Mouse (Mus musculus) neural tube, embryonic 14.5 days (tissue): ENCODE results near the gene Mapkap1. TPM values are rescaled to one million over a fixed set of nuclear protein-coding genes. Genes with fewer than 3 reads are reported as not detected.
A peak's percentile ranks its signal among the peaks of the same experiment; 100 is the strongest.

Experiments used
- ATAC-seq: fragments of 200-750 bp; cut with Nextera tagmentation; 2 replicates; pipeline ENCODE4 v1.8.0; 2017; ENCODE audit warnings: low read depth, mild to moderate bottlenecking, moderate TSS enrichment, moderate library complexity
- H3K27ac ChIP-seq: fragments of 300-500 bp; sonication (generic); 2 replicates; pipeline ENCODE4 v1.5.1; 2014; ENCODE audit warnings: low read depth, mild to moderate bottlenecking, control low read depth, low read length, moderate library complexity, mixed read lengths
- H3K27me3 ChIP-seq: fragments of 300-500 bp; sonication (generic); 2 replicates; pipeline ENCODE4 v1.6.1; 2014; ENCODE audit warnings: low read length; ENCODE audit not compliant: control insufficient read depth, insufficient read depth
- H3K36me3 ChIP-seq: fragments of 300-500 bp; sonication (generic); 2 replicates; pipeline ENCODE4 v1.6.1; 2014; ENCODE audit warnings: low read length, mixed read lengths; ENCODE audit not compliant: control insufficient read depth, insufficient read depth
- H3K4me1 ChIP-seq: fragments of 300-500 bp; sonication (generic); 2 replicates; pipeline ENCODE4 v1.6.1; 2014; ENCODE audit warnings: low read length; ENCODE audit not compliant: control insufficient read depth, insufficient read depth
- H3K4me2 ChIP-seq: fragments of 300-500 bp; sonication (generic); 2 replicates; pipeline ENCODE4 v1.6.1; 2014; ENCODE audit warnings: mild to moderate bottlenecking, low read depth, low read length, control low read depth
- H3K4me3 ChIP-seq: fragments of 300-500 bp; sonication (generic); 2 replicates; pipeline ENCODE4 v1.5.1; 2014; ENCODE audit warnings: low read depth, low read length, control low read depth, mixed read lengths
- H3K9ac ChIP-seq: fragments of 300-500 bp; sonication (generic); replicated peaks from 2 replicates; pipeline ENCODE4 v1.6.1; 2014; ENCODE audit warnings: low read depth, mild to moderate bottlenecking, control low read depth, low read length, mixed read lengths
- H3K9me3 ChIP-seq: fragments of 300-500 bp; sonication (generic); 2 replicates; pipeline ENCODE4 v1.6.1; 2016; ENCODE audit warnings: low read length; ENCODE audit not compliant: control insufficient read depth
- WGBS: fragments of 180-500 bp; shearing (Covaris S2); extraction: QIAGEN DNeasy Blood & Tissue Kit; methylation state at CpG from one replicate; pipeline ENCODE4 v1.1.7; 2014; 5-methylcytosine and 5-hydroxymethylcytosine counted together
- polyA plus RNA-seq: library from polyadenylated mRNA; unstranded; fragments of >200 nt; fragmentation: Nextera tagmentation; extraction: Ambion mirVana; gene quantifications from 2 replicates; pipeline ENCODE4 v1.2.1, GENCODE M21; 2014

Gene Mapkap1
- polyA plus RNA-seq, 1 experiment from 2014 or later = 91.5 TPM

- no peak overlapping the region for H3K4me3 ChIP-seq
- H3K36me3 ChIP-seq = no peaks in the 10 kb centered on the region
- no peak overlapping the region for H3K4me2 ChIP-seq
- H3K27ac ChIP-seq = no peak overlapping the region
- H3K9ac ChIP-seq = no peak overlapping the region
- H3K27me3 ChIP-seq = no peaks in the 10 kb centered on the region
- no peak for ATAC-seq
- 87% methylated on average over 5 of the region's 5 CpGs for WGBS
- H3K4me1 ChIP-seq = 0 out of 2 replicates have a peak, but pooled peaks cover 6% of the 10 kb centered on the region
- no peaks in the 10 kb centered on the region for H3K9me3 ChIP-seq
These were observed 142.4 kb downstream of the Mapkap1 start for GRCm38 (mm10) chr2:34548961-34549360.

- no peak overlapping the region for H3K27ac ChIP-seq
- H3K9ac ChIP-seq = no peak overlapping the region
- H3K36me3 ChIP-seq = no peaks in the 10 kb centered on the region
- H3K27me3 ChIP-seq = no peaks in the 10 kb centered on the region
- H3K9me3 ChIP-seq = no peaks in the 10 kb centered on the region
- 0 out of 2 replicates have a peak, but pooled peaks cover 6% of the 10 kb centered on the region for H3K4me1 ChIP-seq
- ATAC-seq = no peak
- no peak overlapping the region for H3K4me2 ChIP-seq
- H3K4me3 ChIP-seq = no peak overlapping the region
- WGBS = 80% methylated on average over 7 of the region's 7 CpGs
These were observed 142.9 kb downstream of the Mapkap1 start for GRCm38 (mm10) chr2:34549469-34549868.

GRCm38 (mm10) chr2:34552772-34553171, 146.2 kb downstream of the Mapkap1 start:
- no peaks in the 10 kb centered on the region for H3K27me3 ChIP-seq
- no peak overlapping the region for H3K4me2 ChIP-seq
- 57% methylated on average over 2 of the region's 2 CpGs for WGBS
- no peak overlapping the region for H3K4me3 ChIP-seq
- no peaks in the 10 kb centered on the region for H3K36me3 ChIP-seq
- 0 out of 2 replicates have a peak, but pooled peaks cover 6% of the 10 kb centered on the region for H3K4me1 ChIP-seq
- H3K27ac ChIP-seq = no peak overlapping the region
- no peak for ATAC-seq
- no peak overlapping the region for H3K9ac ChIP-seq
- no peaks in the 10 kb centered on the region for H3K9me3 ChIP-seq

GRCm38 (mm10) chr2:34553580-34554231, 147.1 kb downstream of the Mapkap1 start:
- no peak overlapping the region for H3K27ac ChIP-seq
- H3K9me3 ChIP-seq = no peaks in the 10 kb centered on the region
- 0 out of 2 replicates have a peak, but pooled peaks cover 6% of the 10 kb centered on the region for H3K4me1 ChIP-seq
- H3K9ac ChIP-seq = no peak overlapping the region
- no peaks in the 10 kb centered on the region for H3K27me3 ChIP-seq
- no peak overlapping the region for H3K4me3 ChIP-seq
- WGBS = 85% methylated on average over 6 of the region's 6 CpGs
- no peak overlapping the region for H3K4me2 ChIP-seq
- ATAC-seq = no peak
- H3K36me3 ChIP-seq = no peaks in the 10 kb centered on the region

GRCm38 (mm10) chr2:34560146-34560545, 153.6 kb downstream of the Mapkap1 start:
- 71% methylated on average over 5 of the region's 5 CpGs for WGBS
- Histone ChIP-seq H3K4me2 (no peak overlapping the region), H3K27me3 (no peaks in the 10 kb centered on the region)

GRCm38 (mm10) chr2:34563089-34563694, 156.6 kb downstream of the Mapkap1 start:
- Histone ChIP-seq H3K27ac (peak overlapping the region; percentile 10; the same call in 1 of the 2 replicates), H3K4me1 (no peaks in the 10 kb centered on the region), H3K36me3 (no peaks in the 10 kb centered on the region), H3K9ac (no peak overlapping the region), H3K9me3 (no peaks in the 10 kb centered on the region), H3K4me2 (no peak overlapping the region), H3K4me3 (no peak overlapping the region), H3K27me3 (no peaks in the 10 kb centered on the region)
- no peak for ATAC-seq
- 61% methylated on average over 12 of the region's 12 CpGs for WGBS

More at GRCm38 (mm10) chr2:34560146-34560545, 153.6 kb downstream of the Mapkap1 start:
- no peak overlapping the region for H3K9ac ChIP-seq
- no peaks in the 10 kb centered on the region for H3K4me1 ChIP-seq
- H3K36me3 ChIP-seq = no peaks in the 10 kb centered on the region
- no peaks in the 10 kb centered on the region for H3K9me3 ChIP-seq
- no peak for ATAC-seq
- H3K4me3 ChIP-seq = no peak overlapping the region
- H3K27ac ChIP-seq = no peak overlapping the region

- no peak overlapping the region for H3K9ac ChIP-seq
- H3K27me3 ChIP-seq = no peaks in the 10 kb centered on the region
- ATAC-seq = no peak
- no peak overlapping the region for H3K27ac ChIP-seq
- no peaks in the 10 kb centered on the region for H3K9me3 ChIP-seq
- no peaks in the 10 kb centered on the region for H3K36me3 ChIP-seq
- no peaks in the 10 kb centered on the region for H3K4me1 ChIP-seq
- H3K4me3 ChIP-seq = no peak overlapping the region
- no peak overlapping the region for H3K4me2 ChIP-seq
These were observed 157.3 kb downstream of the Mapkap1 start for GRCm38 (mm10) chr2:34563865-34564264.

GRCm38 (mm10) chr2:34566146-34566545, 159.6 kb downstream of the Mapkap1 start:
- H3K36me3 ChIP-seq = no peaks in the 10 kb centered on the region
- H3K9ac ChIP-seq = no peak overlapping the region
- peaks cover 9% of the 10 kb centered on the region; the same call in 1 of the 2 replicates for H3K4me1 ChIP-seq
- no peak overlapping the region for H3K4me2 ChIP-seq
- H3K9me3 ChIP-seq = no peaks in the 10 kb centered on the region
- no peaks in the 10 kb centered on the region for H3K27me3 ChIP-seq
- WGBS = 77% methylated on average over 4 of the region's 4 CpGs
- no peak for ATAC-seq
- no peak overlapping the region for H3K27ac ChIP-seq
- H3K4me3 ChIP-seq = no peak overlapping the region

- no peak for ATAC-seq
- Histone ChIP-seq H3K9ac (no peak overlapping the region), H3K4me2 (no peak overlapping the region), H3K9me3 (no peaks in the 10 kb centered on the region), H3K4me1 (peaks cover 9% of the 10 kb centered on the region; the same call in 1 of the 2 replicates), H3K36me3 (no peaks in the 10 kb centered on the region), H3K4me3 (no peak overlapping the region), H3K27me3 (no peaks in the 10 kb centered on the region), H3K27ac (no peak overlapping the region)
- WGBS = 74% methylated on average over 1 of the region's 1 CpGs
These were observed 160.0 kb downstream of the Mapkap1 start for GRCm38 (mm10) chr2:34566601-34567000.
